Mouse (Mus musculus) forebrain, embryonic 14.5 days (tissue): ENCODE data around the gene Zfp661. TPM values are rescaled to one million over a fixed set of nuclear protein-coding genes. Genes with fewer than 3 reads are reported as not detected.

ENCODE experiments used
- ATAC-seq: fragments of 200-750 bp; cut with Nextera tagmentation; 2 replicates; pipeline ENCODE4 v1.8.0; 2017; ENCODE audit warnings: mild to moderate bottlenecking, moderate library complexity
- DNase-seq: peaks from one replicate; pipeline ENCODE4 v3.0.0-alpha.2; 2015; ENCODE audit warnings: low spot score
- H3K27ac ChIP-seq: fragments of 300-500 bp; sonication (generic); 2 replicates; pipeline ENCODE4 v1.5.1; 2014; ENCODE audit warnings: low read depth, mild to moderate bottlenecking, control low read depth, low read length, moderate library complexity
- H3K27me3 ChIP-seq: fragments of 300-500 bp; sonication (generic); replicated peaks from 2 replicates; pipeline ENCODE4 v1.6.1; 2014; ENCODE audit warnings: low read length, control low read depth, mixed read lengths; ENCODE audit not compliant: control insufficient read depth, insufficient read depth
- H3K36me3 ChIP-seq: fragments of 300-500 bp; sonication (generic); 2 replicates; pipeline ENCODE4 v1.6.1; 2014; ENCODE audit warnings: low read length, control low read depth; ENCODE audit not compliant: control insufficient read depth, insufficient read depth
- H3K4me1 ChIP-seq: fragments of 300-500 bp; sonication (generic); 2 replicates; pipeline ENCODE4 v1.6.1; 2014; ENCODE audit warnings: antibody characterized with exemption, low read length, control low read depth; ENCODE audit not compliant: control insufficient read depth, insufficient read depth
- H3K4me2 ChIP-seq: fragments of 300-500 bp; sonication (generic); 2 replicates; pipeline ENCODE4 v1.6.1; 2014; ENCODE audit warnings: mild to moderate bottlenecking, control low read depth, low read length
- H3K4me3 ChIP-seq: fragments of 300-500 bp; sonication (generic); 2 replicates; pipeline ENCODE4 v1.5.1; 2014; ENCODE audit warnings: low read depth, low read length, control low read depth
- H3K9ac ChIP-seq: fragments of 300-500 bp; sonication (generic); 2 replicates; pipeline ENCODE4 v1.6.1; 2014; ENCODE audit warnings: mild to moderate bottlenecking, low read length, control low read depth, moderate library complexity
- H3K9me3 ChIP-seq: fragments of 300-500 bp; sonication (generic); replicated peaks from 2 replicates; pipeline ENCODE4 v1.6.1; 2016; ENCODE audit warnings: low read length, control low read depth, mixed read lengths; ENCODE audit not compliant: control insufficient read depth
- WGBS: fragments of 180-500 bp; shearing (Covaris S2); extraction: QIAGEN DNeasy Blood & Tissue Kit; methylation state at CpG from one replicate; pipeline ENCODE4 v1.1.7; 2014; 5-methylcytosine and 5-hydroxymethylcytosine counted together
- polyA plus RNA-seq: library from polyadenylated mRNA; unstranded; fragments of >200 nt; fragmentation: Nextera tagmentation; extraction: Ambion mirVana; gene quantifications from 2 replicates; pipeline ENCODE4 v1.2.1, GENCODE M21; 2014

Gene Zfp661
- 9.1 and 9.4 TPM in 2 replicates for polyA plus RNA-seq

DNA sequence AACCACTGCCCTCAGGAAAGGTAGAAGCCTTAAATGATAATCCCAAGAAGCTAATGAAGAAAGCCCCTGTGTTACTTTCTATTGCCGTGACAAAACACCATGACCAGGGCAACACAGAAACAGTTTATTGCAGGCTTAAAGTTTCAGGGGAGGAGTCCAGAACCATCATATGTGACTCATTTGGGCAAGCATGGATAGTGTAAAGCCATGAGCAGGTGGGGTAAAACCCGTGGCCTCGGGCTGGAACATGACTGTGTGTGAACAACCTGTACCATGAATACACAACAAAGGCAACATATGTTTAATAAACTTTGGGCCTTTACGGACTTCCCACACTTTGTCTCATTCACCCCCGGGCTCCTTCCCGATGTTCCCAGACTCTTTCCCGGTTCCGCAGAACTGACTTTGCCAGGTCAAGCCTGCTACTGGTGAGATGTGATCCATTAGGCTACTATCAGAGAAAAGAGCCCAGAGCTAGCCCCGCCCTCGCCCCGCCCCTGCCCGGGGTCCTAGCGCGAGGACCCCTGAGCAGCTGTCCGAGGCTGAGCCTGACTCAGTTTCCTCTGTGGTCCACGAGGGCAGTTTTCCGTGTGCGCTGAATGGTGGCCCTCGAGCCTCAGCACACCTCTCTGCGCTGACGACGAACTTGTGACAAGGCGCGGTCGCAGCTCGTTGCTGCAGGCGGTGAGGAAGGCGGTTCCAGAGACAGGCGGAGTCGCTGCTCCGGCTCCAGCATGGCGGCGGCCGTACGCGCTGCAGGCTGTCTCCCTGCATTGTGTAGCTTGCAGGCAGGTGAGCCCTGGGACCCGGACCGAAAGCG, at the start of gene Zfp661, which contains the start of gene Mrps5:
TSS of gene Zfp661 (minus strand) at position 401 of the 820 bp plus-strand sequence.
TSS of gene Mrps5 (plus strand) at position 529 of the 820 bp plus-strand sequence.
- peak within 1 kb of the TSS; percentile 91 for H3K4me3 ChIP-seq
- peak; percentile 85 for ATAC-seq
- H3K27me3 ChIP-seq: no peaks in the 10 kb centered on the region
- DNase-seq: peak; percentile 83
- H3K9me3 ChIP-seq: no peaks in the 10 kb centered on the region
- WGBS: 4% methylated on average over 39 of the region's 39 CpGs
- peak within 1 kb of the TSS; percentile 73 for H3K4me2 ChIP-seq
- H3K4me1 ChIP-seq: peaks cover 20% of the 10 kb centered on the region
- H3K36me3 ChIP-seq: peaks cover 10% of the 10 kb centered on the region
- peak within 1 kb of the TSS; percentile 90 for H3K9ac ChIP-seq
- peak within 1 kb of the TSS; percentile 90 for H3K27ac ChIP-seq

DNA sequence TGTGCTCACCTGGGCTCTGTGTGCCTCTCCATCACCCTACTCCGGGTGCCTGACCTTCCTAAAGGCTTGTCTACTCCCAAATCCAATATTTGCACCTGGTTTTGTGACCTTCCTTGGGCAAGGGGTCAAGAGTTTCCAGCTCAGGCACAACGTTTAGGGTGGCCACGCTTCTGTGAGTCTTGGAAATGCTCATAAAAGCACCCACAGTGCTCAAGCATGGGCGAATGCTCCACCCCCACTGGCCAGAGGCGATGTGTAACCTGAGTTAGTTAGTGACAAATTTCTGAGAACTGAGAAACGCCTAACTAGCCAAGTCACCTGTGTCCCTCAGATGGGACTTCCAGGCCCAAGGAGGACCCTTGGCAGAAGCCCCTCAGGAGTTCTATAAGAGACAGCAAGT, 48.7 kb upstream of the Zfp661 start:
- no peaks in the 10 kb centered on the region for H3K27me3 ChIP-seq
- no peak overlapping the region for H3K9ac ChIP-seq
- no peaks in the 10 kb centered on the region for H3K4me1 ChIP-seq
- H3K27ac ChIP-seq: no peak overlapping the region
- WGBS: 79% methylated on average over 6 of the region's 6 CpGs
- no peak for DNase-seq
- H3K4me3 ChIP-seq: no peak overlapping the region
- ATAC-seq: no peak
- no peaks in the 10 kb centered on the region for H3K36me3 ChIP-seq
- no peak overlapping the region for H3K4me2 ChIP-seq
- H3K9me3 ChIP-seq: no peaks in the 10 kb centered on the region

DNA sequence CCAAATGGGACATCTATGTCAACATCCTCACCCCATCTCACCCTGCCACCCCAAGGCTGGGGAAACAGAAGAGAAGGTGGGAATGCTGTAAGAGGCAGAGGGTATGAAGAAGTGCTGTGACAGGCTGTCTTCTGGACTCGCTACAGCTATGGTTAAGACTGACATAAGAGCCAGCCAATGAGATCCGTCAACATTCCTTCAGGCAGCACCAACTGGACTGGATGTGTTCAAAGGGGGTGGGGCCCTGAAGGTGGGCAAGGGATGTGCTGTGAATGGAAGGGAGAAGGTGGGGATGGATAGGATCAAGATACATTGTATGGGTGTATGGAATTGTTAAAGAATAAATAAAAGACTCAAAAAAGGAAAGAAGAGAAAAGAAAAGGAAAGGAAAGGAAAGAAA, 45.7 kb upstream of the Zfp661 start:
- Histone ChIP-seq H3K4me1 (no peaks in the 10 kb centered on the region), H3K9me3 (no peaks in the 10 kb centered on the region)

DNA sequence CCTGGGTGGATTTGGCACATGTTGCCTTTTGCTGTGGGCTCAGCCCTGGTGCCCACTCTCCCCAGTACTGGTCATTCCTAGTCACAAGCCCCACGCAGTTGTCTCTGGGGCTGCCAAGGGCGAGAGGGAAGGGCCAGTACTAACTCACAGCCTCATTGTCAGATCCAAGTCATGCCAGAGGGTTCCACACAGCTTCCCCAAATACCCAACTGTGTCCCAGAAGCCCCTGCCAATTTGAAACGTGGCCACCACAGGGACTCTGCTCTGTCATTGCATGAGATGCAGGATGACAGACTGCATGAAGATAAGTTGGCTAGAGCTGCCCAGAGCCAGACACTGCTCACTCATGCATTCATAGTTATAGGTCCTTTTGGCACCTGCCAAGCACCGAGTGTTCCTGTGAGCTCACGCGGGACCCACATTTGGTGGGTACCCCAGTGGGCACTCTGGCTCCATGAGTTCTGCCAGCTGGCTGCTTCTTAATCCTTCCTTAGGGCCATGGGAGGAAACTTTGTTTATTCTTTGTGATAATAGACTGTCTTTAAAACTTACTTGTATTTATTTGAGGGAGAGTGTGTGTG, 41.2 kb upstream of the Zfp661 start:
- WGBS: 78% methylated on average over 6 of the region's 6 CpGs
- peak; percentile 8 for DNase-seq
- Histone ChIP-seq H3K4me2 (no peak overlapping the region), H3K36me3 (no peaks in the 10 kb centered on the region), H3K27me3 (no peaks in the 10 kb centered on the region), H3K9ac (no peak overlapping the region), H3K9me3 (no peaks in the 10 kb centered on the region), H3K4me3 (no peak overlapping the region), H3K4me1 (no peaks in the 10 kb centered on the region), H3K27ac (no peak overlapping the region)
- no peak for ATAC-seq

More for the DNA sequence above, 45.7 kb upstream of the Zfp661 start:
- Histone ChIP-seq H3K27me3 (no peaks in the 10 kb centered on the region), H3K27ac (no peak overlapping the region), H3K4me2 (no peak overlapping the region), H3K4me3 (no peak overlapping the region), H3K9ac (no peak overlapping the region), H3K36me3 (no peaks in the 10 kb centered on the region)
- no peak for ATAC-seq
- no peak for DNase-seq
- 73% methylated on average over 2 of the region's 2 CpGs for WGBS

DNA sequence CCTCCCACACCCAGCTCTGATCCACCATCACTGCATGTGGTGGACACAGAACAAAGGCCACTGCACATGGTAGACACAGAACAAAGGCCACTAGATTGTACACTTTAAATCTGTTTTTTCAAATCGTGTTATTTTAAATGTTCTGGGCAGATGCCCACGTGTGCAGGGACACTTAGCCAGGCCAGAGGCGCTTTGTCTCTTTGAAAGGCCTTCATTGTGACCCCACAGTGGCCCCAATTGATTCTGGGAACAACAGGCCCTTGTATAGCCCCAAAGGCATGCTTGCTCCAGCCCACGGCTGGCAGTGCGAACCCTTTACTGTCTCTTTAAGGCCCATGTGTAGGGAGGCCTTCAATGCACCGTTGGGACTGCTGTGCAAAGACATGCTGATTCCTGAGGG, 40.5 kb upstream of the Zfp661 start:
- 48% methylated on average over 6 of the region's 6 CpGs for WGBS

DNA sequence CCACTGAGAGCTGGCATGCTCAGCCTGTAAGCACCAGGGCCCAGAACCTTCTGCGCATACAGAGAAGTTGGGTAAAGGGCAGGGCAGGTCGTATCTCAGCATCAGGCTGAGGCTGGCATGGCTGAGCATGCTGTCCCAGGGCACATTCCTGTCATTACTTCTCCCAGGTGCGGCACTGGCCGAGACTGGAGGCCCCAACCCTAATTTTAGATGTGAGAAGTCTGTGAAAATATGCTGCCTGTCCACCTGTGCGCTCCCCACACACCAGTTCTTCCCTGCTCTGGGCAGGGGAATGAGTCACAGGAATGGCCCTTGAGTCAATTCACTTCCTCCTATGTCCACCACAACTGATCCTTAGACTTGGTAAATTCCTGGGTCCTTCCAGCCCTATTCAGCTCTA, 38.8 kb upstream of the Zfp661 start:
- H3K4me2 ChIP-seq: no peak overlapping the region
- DNase-seq (no peak), ATAC-seq (no peak)
- no peaks in the 10 kb centered on the region for H3K36me3 ChIP-seq
- 86% methylated on average over 5 of the region's 5 CpGs for WGBS
- H3K27me3 ChIP-seq: no peaks in the 10 kb centered on the region
- H3K9ac ChIP-seq: no peak overlapping the region
- H3K9me3 ChIP-seq: no peaks in the 10 kb centered on the region
- H3K27ac ChIP-seq: no peak overlapping the region
- H3K4me1 ChIP-seq: no peaks in the 10 kb centered on the region
- H3K4me3 ChIP-seq: no peak overlapping the region

More for the DNA sequence above, 40.5 kb upstream of the Zfp661 start:
- H3K4me2 ChIP-seq: no peak overlapping the region
- H3K9ac ChIP-seq: no peak overlapping the region
- no peaks in the 10 kb centered on the region for H3K9me3 ChIP-seq
- no peaks in the 10 kb centered on the region for H3K4me1 ChIP-seq
- no peak for DNase-seq
- no peak overlapping the region for H3K27ac ChIP-seq
- H3K36me3 ChIP-seq: no peaks in the 10 kb centered on the region
- no peak overlapping the region for H3K4me3 ChIP-seq
- no peaks in the 10 kb centered on the region for H3K27me3 ChIP-seq
- ATAC-seq: no peak

DNA sequence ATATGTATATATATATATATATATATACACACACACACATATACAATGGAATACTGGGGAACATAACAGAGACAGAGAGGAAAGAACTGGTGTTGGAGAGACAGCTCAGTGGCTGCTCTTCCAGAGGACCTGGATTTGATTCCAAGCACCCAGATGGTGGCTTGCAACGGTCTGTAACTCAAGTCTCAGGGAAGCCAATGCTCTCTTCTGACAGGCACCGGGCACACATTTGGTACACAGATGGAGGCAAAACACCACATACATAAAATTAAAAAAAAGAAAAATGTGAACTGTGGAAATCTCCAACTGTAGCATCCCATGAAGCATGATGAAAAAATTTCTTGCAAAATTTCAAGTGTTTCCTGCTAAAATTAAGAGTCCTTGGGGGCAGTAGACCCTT, 37.9 kb upstream of the Zfp661 start:
- no peak overlapping the region for H3K9ac ChIP-seq
- H3K4me1 ChIP-seq: no peaks in the 10 kb centered on the region
- H3K36me3 ChIP-seq: no peaks in the 10 kb centered on the region
- H3K4me2 ChIP-seq: no peak overlapping the region
- WGBS: 89% methylated on average over 2 of the region's 2 CpGs
- DNase-seq: no peak
- H3K4me3 ChIP-seq: no peak overlapping the region
- H3K27me3 ChIP-seq: no peaks in the 10 kb centered on the region
- no peaks in the 10 kb centered on the region for H3K9me3 ChIP-seq
- H3K27ac ChIP-seq: no peak overlapping the region
- ATAC-seq: no peak

DNA sequence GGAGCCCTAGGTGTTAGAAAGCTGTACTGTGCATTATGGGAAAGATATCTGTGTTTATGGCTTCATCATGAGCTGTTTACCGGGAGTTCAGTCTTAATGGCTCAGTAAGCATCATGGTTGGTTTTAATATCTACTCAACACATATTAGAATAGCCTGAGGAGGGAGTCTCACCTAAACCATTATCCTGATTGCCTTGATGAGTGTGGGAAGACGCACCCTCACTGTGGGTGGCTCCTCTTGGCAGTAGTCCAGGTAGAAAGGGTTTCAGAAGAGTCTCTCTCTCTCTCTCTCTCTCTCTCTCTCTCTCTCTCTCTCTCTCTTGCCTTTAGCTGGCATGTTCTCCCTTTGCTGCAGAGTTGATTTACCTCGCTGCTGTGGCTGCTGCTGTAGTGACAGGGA, 35.2 kb upstream of the Zfp661 start:
- H3K27ac ChIP-seq: no peak overlapping the region
- ATAC-seq: no peak

DNA sequence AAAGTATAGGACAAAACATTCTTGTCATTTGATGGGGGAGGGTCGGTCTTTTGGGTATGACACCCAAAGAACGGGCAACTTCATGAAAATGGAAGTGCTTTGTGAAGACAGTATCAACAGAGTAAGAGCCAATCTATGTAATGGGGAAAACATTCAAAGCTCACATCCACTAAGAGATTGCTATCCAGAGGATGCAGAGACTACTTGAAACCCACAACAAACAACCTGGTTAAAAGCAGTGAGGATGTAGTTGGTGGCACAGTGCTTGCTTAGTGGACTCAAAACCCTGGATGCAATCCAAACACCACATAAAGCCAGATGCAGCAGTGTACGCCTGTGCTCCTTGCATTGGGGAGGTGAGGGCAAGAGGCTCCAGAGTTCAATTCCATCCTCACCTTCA, 32.4 kb upstream of the Zfp661 start:
- no peak for ATAC-seq
- Histone ChIP-seq H3K4me2 (no peak overlapping the region), H3K27ac (no peak overlapping the region), H3K36me3 (no peaks in the 10 kb centered on the region), H3K9ac (no peak overlapping the region), H3K27me3 (no peaks in the 10 kb centered on the region), H3K4me1 (no peaks in the 10 kb centered on the region), H3K9me3 (no peaks in the 10 kb centered on the region), H3K4me3 (no peak overlapping the region)
- 83% methylated on average over 3 of the region's 3 CpGs for WGBS
- DNase-seq: no peak

More for the DNA sequence above, 35.2 kb upstream of the Zfp661 start:
- 32% methylated on average over 3 of the region's 3 CpGs for whole genome bisulfite sequencing
- DNase-seq: peak; percentile 16
- H3K9me3 ChIP-seq: no peaks in the 10 kb centered on the region
- no peaks in the 10 kb centered on the region for H3K36me3 ChIP-seq
- H3K4me1 ChIP-seq: no peaks in the 10 kb centered on the region
- H3K4me2 ChIP-seq: no peak overlapping the region
- H3K4me3 ChIP-seq: no peak overlapping the region
- H3K27me3 ChIP-seq: no peaks in the 10 kb centered on the region
- no peak overlapping the region for H3K9ac ChIP-seq
